Mouse (Mus musculus) kidney, adult 2 months (tissue): ENCODE data around the gene Rnf169. TPM values are rescaled to one million over a fixed set of nuclear protein-coding genes. Genes with fewer than 3 reads are reported as not detected.

ENCODE experiments used
- DNase-seq: peaks from one replicate; pipeline ENCODE4 v3.0.0; 2021
- H3K27ac ChIP-seq: fragments of 200-500 bp; 2 replicates; pipeline ENCODE4 v1.5.1; 2012; ENCODE audit warnings: low read depth, low read length, control low read depth, inconsistent platforms; ENCODE audit not compliant: insufficient read depth
- H3K27me3 ChIP-seq: fragments of 200-500 bp; replicated peaks from 2 replicates; pipeline ENCODE4 v1.6.1; 2012; ENCODE audit warnings: mild to moderate bottlenecking, moderate library complexity, low read length, inconsistent platforms; ENCODE audit not compliant: control insufficient read depth, insufficient read depth
- H3K36me3 ChIP-seq: fragments of 200-500 bp; 2 replicates; pipeline ENCODE4 v1.6.1; 2012; ENCODE audit warnings: mild to moderate bottlenecking, moderate library complexity, low read length, inconsistent platforms; ENCODE audit not compliant: control insufficient read depth, insufficient read depth
- H3K4me1 ChIP-seq: fragments of 200-500 bp; 2 replicates; pipeline ENCODE4 v1.6.1; 2011; ENCODE audit warnings: low read length; ENCODE audit not compliant: control insufficient read depth, insufficient read depth
- H3K4me3 ChIP-seq: fragments of 200-500 bp; 2 replicates; pipeline ENCODE4 v1.5.1; 2011; ENCODE audit warnings: mild to moderate bottlenecking, low read depth, low read length, control low read depth; ENCODE audit not compliant: insufficient read depth
- CTCF ChIP-seq: fragments of 200-500 bp; conservative IDR thresholded peaks from 2 replicates; pipeline ENCODE4 v1.5.1; 2011; ENCODE audit warnings: low read depth, mild to moderate bottlenecking, control low read depth, low read length, moderate library complexity, mixed read lengths; ENCODE audit not compliant: insufficient read depth, insufficient read length
- POLR2A ChIP-seq: fragments of 200-500 bp; IDR thresholded peaks from one replicate; pipeline ENCODE4 v1.6.1; 2011; ENCODE audit warnings: low read depth, low read length, control low read depth
- WGBS: fragments of 180-500 bp; shearing (Covaris S2); methylation state at CpG from one replicate; pipeline ENCODE4 v1.1.7; 2018; 5-methylcytosine and 5-hydroxymethylcytosine counted together
- polyA plus RNA-seq: library from polyadenylated mRNA; depleted of rRNA; stranded (reverse); fragments of >200 nt; gene quantifications from 2 replicates; pipeline ENCODE4 v1.2.3, GENCODE M21; 2012; rRNA removed

The Rnf169 gene
- polyA plus RNA-seq, 1 experiment: 5.7 TPM

DNA sequence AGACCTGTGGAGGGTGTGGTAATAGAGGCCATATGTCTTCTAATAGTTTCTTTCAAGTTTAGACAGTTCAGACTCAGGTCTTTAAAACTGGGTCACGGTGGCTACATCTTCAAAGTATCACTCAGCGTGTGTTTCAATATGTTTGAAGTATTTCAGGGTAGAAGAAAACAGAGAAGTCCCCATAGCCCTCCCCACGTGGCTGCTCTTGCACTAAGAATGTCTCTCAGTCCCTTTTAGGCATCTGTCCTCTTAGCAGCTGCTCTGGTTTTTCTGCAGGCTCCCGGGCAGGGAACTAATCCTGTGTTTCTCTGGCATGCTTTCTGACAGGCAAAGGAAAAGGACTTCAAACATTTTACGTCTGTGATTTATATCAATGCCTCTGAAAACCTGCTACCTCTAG lies 104.4 kb downstream of the Rnf169 start:
- DNase-seq: no peak
- H3K27me3 ChIP-seq: no peaks in the 10 kb centered on the region
- no peak overlapping the region for H3K4me3 ChIP-seq
- no peak for TF ChIP-seq POLR2A
- TF ChIP-seq CTCF: no peak
- 48% methylated on average over 5 of the region's 5 CpGs for WGBS
- no peaks in the 10 kb centered on the region for H3K36me3 ChIP-seq
- no peak overlapping the region for H3K27ac ChIP-seq
- no peaks in the 10 kb centered on the region for H3K4me1 ChIP-seq

DNA sequence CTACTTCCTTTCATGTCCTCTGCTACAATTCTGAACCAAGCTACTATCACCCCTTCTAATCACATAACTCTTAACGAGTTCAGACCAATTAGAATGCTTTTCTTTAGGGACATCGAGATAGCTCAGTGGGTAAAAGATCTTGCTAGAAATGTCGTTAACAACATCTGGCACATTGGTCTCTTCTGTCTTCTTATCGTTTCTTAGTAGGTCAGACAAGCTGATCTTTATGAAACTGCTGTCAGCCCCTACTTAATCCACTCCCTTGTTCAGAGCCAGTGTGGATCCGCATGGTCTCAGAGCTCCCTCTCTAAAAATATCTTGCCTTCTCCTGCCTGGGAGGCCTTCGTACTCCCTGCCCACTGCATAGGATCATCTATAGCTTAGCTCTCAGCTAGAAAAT lies 106.3 kb downstream of the Rnf169 start:
- TF ChIP-seq CTCF (no peak), POLR2A (no peak)
- Histone ChIP-seq H3K27ac (no peak overlapping the region), H3K27me3 (no peaks in the 10 kb centered on the region), H3K36me3 (no peaks in the 10 kb centered on the region), H3K4me1 (no peaks in the 10 kb centered on the region), H3K4me3 (no peak overlapping the region)
- DNase-seq: no peak
- 73% methylated on average over 6 of the region's 6 CpGs for WGBS

Other genes starting within 250 kb of the Rnf169 start
- not detected in 2 replicates for gene Olfr521, start 216.9 kb downstream of the Rnf169 start, polyA plus RNA-seq
- 1.9 and 2.2 TPM in 2 replicates for gene Neu3, start 152.0 kb downstream of the Rnf169 start, polyA plus RNA-seq
- gene Xrra1, start 121.3 kb downstream of the Rnf169 start, polyA plus RNA-seq: 0.22 and 0.24 TPM in 2 replicates
- gene Spcs2, start 117.0 kb downstream of the Rnf169 start, polyA plus RNA-seq: 26.8 and 39.7 TPM in 2 replicates
- 0.23 and 0.36 TPM in 2 replicates for gene Chrdl2, start 25.7 kb upstream of the Rnf169 start, polyA plus RNA-seq
- 8.1 and 9.6 TPM in 2 replicates for gene Pold3, start 141.1 kb upstream of the Rnf169 start, polyA plus RNA-seq
- 3.6 and 4.4 TPM in 2 replicates for gene Lipt2, start 178.8 kb upstream of the Rnf169 start, polyA plus RNA-seq
- gene Kcne3, start 196.1 kb upstream of the Rnf169 start, polyA plus RNA-seq: 2.0 and 3.3 TPM in 2 replicates
- 1.5 TPM in 2 replicates for gene Pgm2l1, start 246.9 kb upstream of the Rnf169 start, polyA plus RNA-seq